Mouse (Mus musculus) effector memory CD4-positive, alpha-beta T cell, adult 5 months (primary cell): Measurements from ENCODE around the gene Srsf6. TPM values are rescaled to one million over a fixed set of nuclear protein-coding genes. Genes with fewer than 3 reads are reported as not detected.

Experiments used
- polyA plus RNA-seq: library from polyadenylated mRNA; unstranded; fragments of 100-300 nt; shearing (Covaris generic); gene quantifications from one replicate; pipeline ENCODE4 v1.2.1, GENCODE M21; 2017

Srsf6 gene
- polyA plus RNA-seq: 86.2 TPM

DNA sequence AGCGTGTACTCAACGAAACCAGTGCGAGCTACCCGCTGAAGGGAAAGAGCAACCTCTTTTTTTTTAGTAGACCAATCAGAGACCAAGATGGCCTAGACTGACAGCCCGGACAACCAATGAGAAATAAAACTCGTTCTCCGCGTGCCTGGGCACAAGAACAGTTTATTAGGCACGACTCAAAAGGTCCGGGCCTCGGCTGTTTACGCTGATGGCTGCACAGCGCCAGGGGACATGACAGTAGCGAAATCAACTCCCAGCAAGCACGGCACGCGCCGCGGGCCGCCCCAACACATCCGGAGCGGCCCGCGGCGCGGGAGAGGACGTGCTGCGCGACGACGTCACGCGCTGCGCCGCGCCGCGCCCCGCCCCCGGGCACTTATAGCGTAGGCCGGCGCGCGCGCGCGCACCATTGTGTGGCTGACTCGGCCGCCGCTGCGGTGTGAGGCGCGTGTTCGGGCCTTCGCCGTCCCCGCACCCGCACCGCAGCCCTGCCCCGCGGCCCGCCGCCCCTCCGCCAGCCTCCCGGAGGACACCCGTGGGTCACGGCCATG lies at the start of gene Srsf6:
Gene Srsf6 (plus strand): TSS at position 406 of the 551 bp plus-strand sequence.

GRCm38 (mm10) chr2:162943148-162943846 lies 12.0 kb downstream of the Srsf6 start, which contains the start of gene L3mbtl1:
Gene L3mbtl1 (plus strand): TSS chr2:162943472.

Other genes with a start within 250 kb of the Srsf6 start
- not detected for gene L3mbtl1, start 11.9 kb downstream of the Srsf6 start, polyA plus RNA-seq
- gene Sgk2, start 55.8 kb downstream of the Srsf6 start, polyA plus RNA-seq: not detected
- 31.0 TPM for gene Ift52, start 85.8 kb downstream of the Srsf6 start, polyA plus RNA-seq
- gene Mybl2, start 123.2 kb downstream of the Srsf6 start, polyA plus RNA-seq: 2.5 TPM
- not detected for gene Gtsf1l, start 156.3 kb downstream of the Srsf6 start, polyA plus RNA-seq